Mouse (Mus musculus) kidney, postnatal 0 days (tissue): ENCODE measurements around the gene St6galnac4. TPM values are rescaled to one million over a fixed set of nuclear protein-coding genes. Genes with fewer than 3 reads are reported as not detected.

Experiments used
- ATAC-seq: fragments of 200-750 bp; cut with Nextera tagmentation; replicated peaks from 2 replicates; pipeline ENCODE4 v1.8.0; 2017; ENCODE audit warnings: low read depth, moderate number of reproducible peaks, moderate TSS enrichment, moderate library complexity; ENCODE audit not compliant: low FRiP score
- DNase-seq: peaks from one replicate; pipeline ENCODE4 v3.0.0-alpha.2; 2016; ENCODE audit warnings: low spot score
- H3K27ac ChIP-seq: fragments of 300-500 bp; sonication (generic); 2 replicates; pipeline ENCODE4 v1.5.1; 2014; ENCODE audit warnings: mild to moderate bottlenecking
- H3K27me3 ChIP-seq: fragments of 300-500 bp; sonication (generic); 2 replicates; pipeline ENCODE4 v1.6.1; 2014; ENCODE audit warnings: low read length, mixed read lengths; ENCODE audit not compliant: insufficient read depth
- H3K36me3 ChIP-seq: fragments of 300-500 bp; sonication (generic); 2 replicates; pipeline ENCODE4 v1.6.1; 2014; ENCODE audit warnings: low read length, mixed read lengths; ENCODE audit not compliant: insufficient read depth
- H3K4me1 ChIP-seq: fragments of 300-500 bp; sonication (generic); replicated peaks from 2 replicates; pipeline ENCODE4 v1.6.1; 2014; ENCODE audit warnings: antibody characterized with exemption, low read length, mixed read lengths; ENCODE audit not compliant: insufficient read depth
- H3K4me2 ChIP-seq: fragments of 300-500 bp; sonication (generic); 2 replicates; pipeline ENCODE4 v1.6.1; 2014; ENCODE audit warnings: mild to moderate bottlenecking, low read length, moderate library complexity, mixed read lengths
- H3K4me3 ChIP-seq: fragments of 300-500 bp; sonication (generic); replicated peaks from 2 replicates; pipeline ENCODE4 v1.5.1; 2014; ENCODE audit warnings: low read depth, low read length
- H3K9ac ChIP-seq: fragments of 300-500 bp; sonication (generic); 2 replicates; pipeline ENCODE4 v1.6.1; 2014; ENCODE audit warnings: low read depth, low read length
- H3K9me3 ChIP-seq: fragments of 300-500 bp; sonication (generic); replicated peaks from 2 replicates; pipeline ENCODE4 v1.6.1; 2016; ENCODE audit warnings: low read length, inconsistent platforms, mixed read lengths
- CTCF ChIP-seq: IDR thresholded peaks from 2 replicates; pipeline ENCODE4 v1.5.1; 2016; ENCODE audit warnings: antibody characterized with exemption, low read depth, mild to moderate bottlenecking, moderate library complexity
- WGBS: fragments of 180-500 bp; shearing (Covaris S2); extraction: QIAGEN DNeasy Blood & Tissue Kit; methylation state at CpG from one replicate; pipeline ENCODE4 v1.1.7; 2014; 5-methylcytosine and 5-hydroxymethylcytosine counted together
- polyA plus RNA-seq: library from polyadenylated mRNA; unstranded; fragments of >200 nt; fragmentation: Nextera tagmentation; extraction: Ambion mirVana; gene quantifications from 2 replicates; pipeline ENCODE4 v1.2.1, GENCODE M21; 2015

The St6galnac4 gene
- polyA plus RNA-seq, 1 experiment from 2014 or later, result 15.8 TPM

- ATAC-seq (no peak), DNase-seq (no peak)
- 89% methylated on average over 5 of the region's 5 CpGs for whole genome bisulfite sequencing
- Histone ChIP-seq H3K4me1 (peaks cover 5% of the 10 kb centered on the region), H3K27me3 (no peaks in the 10 kb centered on the region), H3K27ac (no peak overlapping the region), H3K4me3 (no peak overlapping the region), H3K4me2 (no peak overlapping the region), H3K36me3 (peaks cover 6% of the 10 kb centered on the region; the same call in 1 of the 2 replicates), H3K9ac (no peak overlapping the region), H3K9me3 (no peaks in the 10 kb centered on the region)
- TF ChIP-seq CTCF, result no peak
These were observed 10.4 kb downstream of the St6galnac4 start for GRCm38 (mm10) chr2:32597248-32597647.

GRCm38 (mm10) chr2:32597699-32598098, 10.8 kb downstream of the St6galnac4 start:
- H3K4me1 ChIP-seq, result peaks cover 7% of the 10 kb centered on the region
- no peak overlapping the region for H3K4me2 ChIP-seq
- H3K27me3 ChIP-seq, result no peaks in the 10 kb centered on the region
- DNase-seq (no peak), ATAC-seq (no peak)
- WGBS, result 83% methylated on average over 5 of the region's 5 CpGs
- H3K9ac ChIP-seq, result no peak overlapping the region
- H3K36me3 ChIP-seq, result peaks cover 6% of the 10 kb centered on the region; the same call in 1 of the 2 replicates
- no peak overlapping the region for H3K4me3 ChIP-seq
- no peaks in the 10 kb centered on the region for H3K9me3 ChIP-seq
- TF ChIP-seq CTCF, result no peak
- no peak overlapping the region for H3K27ac ChIP-seq

DNA sequence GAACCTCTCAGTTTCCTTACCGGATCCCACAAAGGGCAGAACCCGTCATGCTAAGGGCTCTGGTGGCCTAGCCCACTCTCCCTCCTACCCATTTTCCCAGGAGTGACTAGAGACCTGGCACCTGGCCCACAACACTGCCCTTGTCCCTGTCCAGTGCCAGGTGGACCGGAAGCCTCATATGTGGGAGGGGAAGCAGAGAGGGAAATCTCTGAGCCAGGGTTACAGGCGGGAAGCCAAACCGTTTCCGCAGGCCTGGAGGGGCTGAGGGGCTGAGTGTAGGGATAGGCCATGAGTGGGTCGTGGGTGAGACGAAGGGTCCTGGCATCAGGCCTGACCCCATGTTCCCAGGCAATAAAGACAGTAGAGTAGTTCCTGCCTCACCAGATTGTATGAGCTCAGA, 11.6 kb downstream of the St6galnac4 start:
- Histone ChIP-seq H3K9ac (no peak overlapping the region), H3K4me2 (no peak overlapping the region), H3K4me3 (no peak overlapping the region), H3K27me3 (no peaks in the 10 kb centered on the region), H3K9me3 (no peaks in the 10 kb centered on the region), H3K36me3 (peaks cover 6% of the 10 kb centered on the region; the same call in 1 of the 2 replicates), H3K27ac (no peak overlapping the region), H3K4me1 (peaks cover 7% of the 10 kb centered on the region)
- 54% methylated on average over 8 of the region's 8 CpGs for WGBS
- no peak for TF ChIP-seq CTCF
- ATAC-seq, result no peak
- no peak for DNase-seq

DNA sequence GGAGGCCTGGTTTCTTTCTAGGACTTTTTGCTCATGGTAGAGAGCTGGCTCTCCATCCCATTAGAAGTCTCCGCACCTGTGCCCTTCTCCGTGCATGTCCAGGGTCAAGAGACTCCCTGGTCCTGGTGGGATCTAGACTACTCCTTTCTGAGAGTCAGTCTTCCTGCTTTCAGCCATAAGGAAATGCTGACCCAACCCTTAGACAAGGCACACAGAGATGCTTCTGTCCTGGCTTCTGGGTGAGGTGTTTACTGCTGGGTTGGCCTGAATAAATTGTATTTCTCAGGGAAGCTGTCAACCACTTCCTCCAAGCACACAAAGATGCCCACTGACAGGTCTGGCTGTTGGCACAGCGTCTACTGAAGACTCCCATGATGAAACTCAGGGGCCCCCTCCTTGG, 12.5 kb downstream of the St6galnac4 start, which contains the start of gene St6galnac6:
TSS of gene St6galnac6 (plus strand) at position 301 of the 400 bp plus-strand sequence.
- WGBS, result 83% methylated on average over 3 of the region's 3 CpGs
- DNase-seq (no peak), ATAC-seq (no peak)

GRCm38 (mm10) chr2:32601417-32602065, 14.6 kb downstream of the St6galnac4 start:
- Histone ChIP-seq H3K4me2 (no peak overlapping the region), H3K4me1 (peaks cover 7% of the 10 kb centered on the region), H3K4me3 (no peak overlapping the region), H3K9me3 (no peaks in the 10 kb centered on the region), H3K36me3 (no peaks in the 10 kb centered on the region), H3K27me3 (no peaks in the 10 kb centered on the region), H3K27ac (0 out of 2 replicates have a peak overlapping the region, but pooled peaks have one; percentile 27), H3K9ac (no peak overlapping the region)
- TF ChIP-seq CTCF, result peak; percentile 56
- DNase-seq (no peak), ATAC-seq (no peak)
- WGBS, result 48% methylated on average over 8 of the region's 8 CpGs

More for the DNA sequence above, 12.5 kb downstream of the St6galnac4 start, which contains the start of gene St6galnac6:
- Histone ChIP-seq H3K4me3 (no peak within 1 kb of the TSS), H3K4me1 (peaks cover 7% of the 10 kb centered on the region), H3K27me3 (no peaks in the 10 kb centered on the region), H3K4me2 (no peak within 1 kb of the TSS), H3K9me3 (no peaks in the 10 kb centered on the region), H3K36me3 (peaks cover 6% of the 10 kb centered on the region; the same call in 1 of the 2 replicates), H3K27ac (no peak within 1 kb of the TSS), H3K9ac (no peak within 1 kb of the TSS)
- no peak for TF ChIP-seq CTCF

- Histone ChIP-seq H3K27me3 (no peaks in the 10 kb centered on the region), H3K9me3 (no peaks in the 10 kb centered on the region), H3K36me3 (no peaks in the 10 kb centered on the region), H3K9ac (peak overlapping the region; percentile 18; the same call in 1 of the 2 replicates), H3K4me1 (peaks cover 7% of the 10 kb centered on the region), H3K27ac (peak overlapping the region; percentile 27; the same call in 1 of the 2 replicates), H3K4me2 (peak overlapping the region; percentile 51), H3K4me3 (peak overlapping the region; percentile 15)
- WGBS, result under 1% methylated on average over 11 of the region's 11 CpGs
- DNase-seq, result peak; percentile 90
- peak; percentile 44; the same call in 1 of the 2 replicates for ATAC-seq
- peak; percentile 94 for TF ChIP-seq CTCF
These were observed 15.7 kb downstream of the St6galnac4 start for GRCm38 (mm10) chr2:32602600-32603054.
